Mouse (Mus musculus) lung, embryonic 14.5 days (tissue): Measurements from ENCODE around the gene Nckap5. TPM values are rescaled to one million over a fixed set of nuclear protein-coding genes. Genes with fewer than 3 reads are reported as not detected.

Experiments used
- ATAC-seq: fragments of 200-750 bp; cut with Nextera tagmentation; 2 replicates; pipeline ENCODE4 v1.8.0; 2017; ENCODE audit warnings: mild to moderate bottlenecking, moderate TSS enrichment, moderate library complexity; ENCODE audit not compliant: insufficient read depth
- DNase-seq: peaks from one replicate; pipeline ENCODE4 v3.0.0-alpha.2; 2015
- H3K27ac ChIP-seq: fragments of 300-500 bp; sonication (generic); 2 replicates; pipeline ENCODE4 v1.5.1; 2014; ENCODE audit warnings: low read depth, mild to moderate bottlenecking, moderate library complexity
- H3K27me3 ChIP-seq: fragments of 300-500 bp; sonication (generic); 2 replicates; pipeline ENCODE4 v1.6.1; 2014; ENCODE audit warnings: low read length, control low read depth; ENCODE audit not compliant: insufficient read depth
- H3K36me3 ChIP-seq: fragments of 300-500 bp; sonication (generic); 2 replicates; pipeline ENCODE4 v1.6.1; 2014; ENCODE audit warnings: control low read depth; ENCODE audit not compliant: insufficient read depth
- H3K4me1 ChIP-seq: fragments of 300-500 bp; sonication (generic); 2 replicates; pipeline ENCODE4 v1.6.1; 2014; ENCODE audit warnings: antibody characterized with exemption, control low read depth; ENCODE audit not compliant: insufficient read depth
- H3K4me2 ChIP-seq: fragments of 300-500 bp; sonication (generic); 2 replicates; pipeline ENCODE4 v1.6.1; 2014; ENCODE audit warnings: mild to moderate bottlenecking
- H3K4me3 ChIP-seq: fragments of 300-500 bp; sonication (generic); 2 replicates; pipeline ENCODE4 v1.5.1; 2014; ENCODE audit warnings: low read depth, low read length
- H3K9ac ChIP-seq: fragments of 300-500 bp; sonication (generic); 2 replicates; pipeline ENCODE4 v1.6.1; 2014
- H3K9me3 ChIP-seq: fragments of 300-500 bp; sonication (generic); 2 replicates; pipeline ENCODE4 v1.6.1; 2016; ENCODE audit warnings: low read depth, low read length, control low read depth
- CTCF ChIP-seq: IDR thresholded peaks from 2 replicates; pipeline ENCODE4 v1.5.1; 2016; ENCODE audit warnings: antibody characterized with exemption, low read depth
- WGBS: fragments of 180-500 bp; shearing (Covaris S2); extraction: QIAGEN DNeasy Blood & Tissue Kit; methylation state at CpG from one replicate; pipeline ENCODE4 v1.1.7; 2014; 5-methylcytosine and 5-hydroxymethylcytosine counted together
- polyA plus RNA-seq: library from polyadenylated mRNA; unstranded; fragments of >200 nt; fragmentation: Nextera tagmentation; extraction: Ambion mirVana; gene quantifications from 2 replicates; pipeline ENCODE4 v1.2.1, GENCODE M21; 2014

Nckap5 gene
- polyA plus RNA-seq, 1 experiment from 2014 or later, result 37.8 TPM

- Histone ChIP-seq H3K36me3 (no peaks in the 10 kb centered on the region), H3K4me2 (no peak overlapping the region), H3K9ac (no peak overlapping the region), H3K4me1 (no peaks in the 10 kb centered on the region), H3K27ac (no peak overlapping the region), H3K9me3 (no peaks in the 10 kb centered on the region), H3K4me3 (no peak overlapping the region), H3K27me3 (no peaks in the 10 kb centered on the region)
- no peak for ATAC-seq
- TF ChIP-seq CTCF, result no peak
- peak; percentile 18 for DNase-seq
- WGBS, result 62% methylated on average over 7 of the region's 7 CpGs
These were observed 170.2 kb downstream of the Nckap5 start for GRCm38 (mm10) chr1:126660098-126660999.

DNA sequence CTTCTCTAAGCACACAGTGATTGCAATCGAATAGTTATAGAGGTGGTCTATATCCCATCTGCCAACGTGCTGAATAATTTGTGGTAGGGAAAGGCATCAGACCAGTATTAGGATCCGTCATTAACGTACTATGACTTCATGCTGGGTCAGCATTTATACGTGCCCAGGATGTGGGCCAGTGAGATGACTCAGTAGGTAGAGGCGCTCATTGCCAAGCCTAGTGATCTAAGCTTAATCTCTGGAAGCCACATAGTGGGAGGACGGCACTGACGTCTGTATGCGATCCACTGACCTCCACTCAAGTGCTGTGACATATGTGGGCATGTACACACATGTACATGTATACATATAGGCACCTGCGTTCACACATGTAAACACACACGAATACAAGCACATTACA, 171.9 kb downstream of the Nckap5 start:
- Histone ChIP-seq H3K36me3 (no peaks in the 10 kb centered on the region), H3K9me3 (no peaks in the 10 kb centered on the region), H3K4me1 (no peaks in the 10 kb centered on the region), H3K4me2 (no peak overlapping the region), H3K27ac (no peak overlapping the region), H3K4me3 (no peak overlapping the region), H3K27me3 (no peaks in the 10 kb centered on the region), H3K9ac (no peak overlapping the region)
- ATAC-seq (no peak), DNase-seq (no peak)
- 91% methylated on average over 11 of the region's 11 CpGs for WGBS
- no peak for TF ChIP-seq CTCF

GRCm38 (mm10) chr1:126656246-126656645, 174.4 kb downstream of the Nckap5 start:
- Histone ChIP-seq H3K4me3 (no peak overlapping the region), H3K4me1 (no peaks in the 10 kb centered on the region), H3K9me3 (no peaks in the 10 kb centered on the region), H3K9ac (no peak overlapping the region), H3K4me2 (no peak overlapping the region), H3K36me3 (no peaks in the 10 kb centered on the region), H3K27me3 (no peaks in the 10 kb centered on the region), H3K27ac (no peak overlapping the region)
- TF ChIP-seq CTCF, result no peak
- DNase-seq, result no peak
- WGBS, result 79% methylated on average over 2 of the region's 2 CpGs
- no peak for ATAC-seq

DNA sequence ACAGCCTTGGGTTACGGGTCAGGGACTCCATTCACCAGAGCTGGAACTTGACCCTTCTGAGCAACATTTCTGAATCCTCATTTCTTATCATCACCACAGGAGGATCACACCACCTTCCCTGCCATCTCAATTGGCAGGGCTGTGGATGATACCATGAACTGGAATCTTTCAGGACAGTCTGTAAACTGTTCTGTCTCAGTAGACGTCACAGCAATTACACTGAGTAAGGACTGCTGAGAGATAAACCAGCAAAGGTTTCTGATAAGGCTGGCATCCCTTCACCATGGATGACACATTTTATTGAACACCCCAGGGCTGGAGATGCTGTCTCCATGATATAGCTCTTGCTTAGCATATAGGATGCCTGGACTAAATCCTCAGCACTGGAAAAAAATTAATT, 178.5 kb downstream of the Nckap5 start:
- H3K27me3 ChIP-seq, result no peaks in the 10 kb centered on the region
- H3K36me3 ChIP-seq, result no peaks in the 10 kb centered on the region
- no peaks in the 10 kb centered on the region for H3K9me3 ChIP-seq
- ATAC-seq (no peak), DNase-seq (no peak)
- WGBS, result 55% methylated on average over 2 of the region's 2 CpGs
- H3K27ac ChIP-seq, result no peak overlapping the region
- no peak overlapping the region for H3K9ac ChIP-seq
- no peak overlapping the region for H3K4me3 ChIP-seq
- no peak for TF ChIP-seq CTCF
- H3K4me1 ChIP-seq, result no peaks in the 10 kb centered on the region
- H3K4me2 ChIP-seq, result no peak overlapping the region

DNA sequence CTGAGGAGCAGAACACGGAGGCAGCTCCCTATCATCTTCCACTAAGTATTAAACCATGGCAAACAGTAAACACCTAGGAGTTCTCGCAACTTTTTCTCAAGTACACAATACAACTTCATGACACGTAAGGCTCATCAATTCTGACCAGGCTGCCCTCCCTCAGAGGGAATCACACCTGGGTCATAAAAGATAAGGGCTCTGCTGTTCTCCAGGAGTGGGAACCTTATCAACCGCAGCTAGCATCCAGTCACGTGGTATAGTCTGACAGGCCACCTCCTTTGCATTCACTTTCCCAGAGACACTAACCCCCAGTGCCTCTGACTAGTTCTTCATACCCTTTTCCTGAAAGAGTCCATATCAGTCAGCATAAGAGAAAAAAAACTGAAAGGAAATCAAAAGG, 179.8 kb downstream of the Nckap5 start:
- Histone ChIP-seq H3K27ac (no peak overlapping the region), H3K4me2 (no peak overlapping the region), H3K9ac (no peak overlapping the region), H3K36me3 (no peaks in the 10 kb centered on the region), H3K9me3 (no peaks in the 10 kb centered on the region), H3K4me1 (no peaks in the 10 kb centered on the region), H3K27me3 (no peaks in the 10 kb centered on the region), H3K4me3 (no peak overlapping the region)
- no peak for TF ChIP-seq CTCF
- ATAC-seq (no peak), DNase-seq (no peak)
- WGBS, result 31% methylated on average over 5 of the region's 5 CpGs

DNA sequence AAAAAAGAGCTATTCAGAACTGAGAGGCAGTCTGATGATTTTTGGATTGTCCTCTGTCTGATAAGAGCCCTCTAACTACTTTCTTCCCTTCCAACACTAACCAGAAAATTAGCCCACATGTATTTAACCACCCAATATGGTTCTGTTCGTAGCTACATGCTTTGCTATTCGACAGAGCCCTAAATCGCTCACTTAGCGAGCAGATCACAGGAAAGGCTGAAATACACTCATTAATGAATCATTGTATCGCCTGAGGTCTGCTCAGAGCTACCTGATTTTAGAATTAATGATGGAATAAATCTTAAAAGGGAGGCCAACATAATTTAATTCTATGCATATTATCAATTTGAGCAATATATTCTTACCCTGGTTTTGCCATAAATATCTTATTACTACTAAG, 187.8 kb downstream of the Nckap5 start:
- WGBS, result 88% methylated on average over 5 of the region's 5 CpGs
- no peak for ATAC-seq

DNA sequence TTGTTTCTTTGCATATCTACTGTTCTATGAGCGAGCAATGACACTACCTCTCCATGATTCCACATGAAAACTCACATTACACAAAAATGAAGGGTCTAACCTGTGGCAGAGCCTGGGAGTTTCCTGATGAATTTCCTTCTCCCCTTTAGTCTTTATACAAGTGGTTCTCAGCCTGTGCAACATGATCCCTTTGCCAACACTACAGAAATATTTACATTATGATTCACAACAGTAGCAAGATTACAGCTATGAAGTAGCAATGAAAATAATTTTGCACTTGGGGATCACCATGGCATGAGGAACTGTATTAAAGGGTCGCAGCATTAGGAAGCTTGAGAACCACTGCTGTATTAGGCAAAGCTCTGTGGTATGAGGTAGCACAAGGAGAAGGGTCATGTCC, 191.1 kb downstream of the Nckap5 start:
- H3K27ac ChIP-seq, result no peak overlapping the region
- H3K27me3 ChIP-seq, result no peaks in the 10 kb centered on the region
- H3K4me2 ChIP-seq, result no peak overlapping the region
- no peaks in the 10 kb centered on the region for H3K4me1 ChIP-seq
- H3K4me3 ChIP-seq, result no peak overlapping the region
- WGBS, result 76% methylated on average over 2 of the region's 2 CpGs
- H3K36me3 ChIP-seq, result no peaks in the 10 kb centered on the region
- no peak overlapping the region for H3K9ac ChIP-seq
- no peaks in the 10 kb centered on the region for H3K9me3 ChIP-seq
- peak; percentile 15 for DNase-seq
- ATAC-seq, result no peak
- no peak for TF ChIP-seq CTCF

More for the DNA sequence above, 187.8 kb downstream of the Nckap5 start:
- no peak overlapping the region for H3K27ac ChIP-seq
- no peaks in the 10 kb centered on the region for H3K4me1 ChIP-seq
- no peak for DNase-seq
- TF ChIP-seq CTCF, result no peak
- H3K36me3 ChIP-seq, result no peaks in the 10 kb centered on the region
- H3K9ac ChIP-seq, result no peak overlapping the region
- no peak overlapping the region for H3K4me2 ChIP-seq
- no peaks in the 10 kb centered on the region for H3K9me3 ChIP-seq
- H3K4me3 ChIP-seq, result no peak overlapping the region
- no peaks in the 10 kb centered on the region for H3K27me3 ChIP-seq
